Mouse (Mus musculus) stomach, embryonic 14.5 days (tissue): ENCODE results near the gene Areg. TPM values are rescaled to one million over a fixed set of nuclear protein-coding genes. Genes with fewer than 3 reads are reported as not detected.

Experiments used
- ATAC-seq: fragments of 200-750 bp; cut with Nextera tagmentation; 2 replicates; pipeline ENCODE4 v1.8.0; 2017; ENCODE audit warnings: low read depth, moderate TSS enrichment; ENCODE audit not compliant: insufficient number of reproducible peaks, insufficient read depth, low FRiP score
- H3K27ac ChIP-seq: fragments of 300-500 bp; sonication (generic); 2 replicates; pipeline ENCODE4 v1.5.1; 2014; ENCODE audit warnings: mild to moderate bottlenecking, low read length, moderate library complexity, mixed read lengths
- H3K27me3 ChIP-seq: fragments of 300-500 bp; sonication (generic); 2 replicates; pipeline ENCODE4 v1.6.1; 2014; ENCODE audit warnings: low read length, control low read depth, mixed read lengths; ENCODE audit not compliant: control insufficient read depth, insufficient read depth
- H3K36me3 ChIP-seq: fragments of 300-500 bp; sonication (generic); 2 replicates; pipeline ENCODE4 v1.6.1; 2014; ENCODE audit warnings: mild to moderate bottlenecking, control low read depth, low read length, moderate library complexity, mixed read lengths; ENCODE audit not compliant: control insufficient read depth, insufficient read depth
- H3K4me1 ChIP-seq: fragments of 300-500 bp; sonication (generic); 2 replicates; pipeline ENCODE4 v1.6.1; 2014; ENCODE audit warnings: low read length, control low read depth, mixed read lengths; ENCODE audit not compliant: control insufficient read depth, insufficient read depth
- H3K4me2 ChIP-seq: fragments of 300-500 bp; sonication (generic); replicated peaks from 2 replicates; pipeline ENCODE4 v1.6.1; 2014; ENCODE audit warnings: low read depth, low read length, control low read depth
- H3K4me3 ChIP-seq: fragments of 300-500 bp; sonication (generic); 2 replicates; pipeline ENCODE4 v1.5.1; 2014; ENCODE audit warnings: low read depth, low read length, control low read depth
- H3K9ac ChIP-seq: fragments of 300-500 bp; sonication (generic); replicated peaks from 2 replicates; pipeline ENCODE4 v1.6.1; 2014; ENCODE audit warnings: low read depth, mild to moderate bottlenecking, control low read depth, low read length, moderate library complexity, mixed read lengths
- H3K9me3 ChIP-seq: fragments of 300-500 bp; sonication (generic); 2 replicates; pipeline ENCODE4 v1.6.1; 2016; ENCODE audit warnings: low read depth, low read length, control low read depth; ENCODE audit not compliant: control insufficient read depth
- whole genome bisulfite sequencing: fragments of 180-500 bp; shearing (Covaris S2); extraction: QIAGEN DNeasy Blood & Tissue Kit; methylation state at CpG from one replicate; pipeline ENCODE4 v1.1.7; 2014; 5-methylcytosine and 5-hydroxymethylcytosine counted together
- polyA plus RNA-seq: library from polyadenylated mRNA; unstranded; fragments of >200 nt; fragmentation: Nextera tagmentation; extraction: Ambion mirVana; gene quantifications from 2 replicates; pipeline ENCODE4 v1.2.1, GENCODE M21; 2014

The Areg gene
- polyA plus RNA-seq, 1 experiment from 2014 or later, result 0.88 TPM

- H3K4me3 ChIP-seq, result no peak overlapping the region
- no peak overlapping the region for H3K9ac ChIP-seq
- no peak for ATAC-seq
- H3K36me3 ChIP-seq, result no peaks in the 10 kb centered on the region
- WGBS, result 75% methylated on average over 2 of the region's 2 CpGs
- H3K4me2 ChIP-seq, result no peak overlapping the region
- H3K27ac ChIP-seq, result no peak overlapping the region
- no peaks in the 10 kb centered on the region for H3K4me1 ChIP-seq
- no peaks in the 10 kb centered on the region for H3K9me3 ChIP-seq
- H3K27me3 ChIP-seq, result no peaks in the 10 kb centered on the region
These were observed 25.4 kb upstream of the Areg start for GRCm38 (mm10) chr5:91113967-91114366.

- no peaks in the 10 kb centered on the region for H3K27me3 ChIP-seq
- no peaks in the 10 kb centered on the region for H3K9me3 ChIP-seq
- H3K4me2 ChIP-seq, result no peak overlapping the region
- H3K9ac ChIP-seq, result no peak overlapping the region
- H3K36me3 ChIP-seq, result no peaks in the 10 kb centered on the region
- no peak for ATAC-seq
- no peak overlapping the region for H3K4me3 ChIP-seq
- no peak overlapping the region for H3K27ac ChIP-seq
- WGBS, result 83% methylated on average over 1 of the region's 1 CpGs
- H3K4me1 ChIP-seq, result no peaks in the 10 kb centered on the region
These were observed 24.8 kb upstream of the Areg start for GRCm38 (mm10) chr5:91114574-91114973.

GRCm38 (mm10) chr5:91118618-91119017 lies 20.8 kb upstream of the Areg start:
- Histone ChIP-seq H3K9ac (no peak overlapping the region), H3K9me3 (no peaks in the 10 kb centered on the region), H3K4me3 (no peak overlapping the region), H3K4me1 (no peaks in the 10 kb centered on the region), H3K27ac (no peak overlapping the region), H3K4me2 (no peak overlapping the region), H3K36me3 (no peaks in the 10 kb centered on the region), H3K27me3 (no peaks in the 10 kb centered on the region)
- no peak for ATAC-seq

GRCm38 (mm10) chr5:91123404-91123803 lies 16.0 kb upstream of the Areg start:
- no peak overlapping the region for H3K27ac ChIP-seq
- no peaks in the 10 kb centered on the region for H3K36me3 ChIP-seq
- H3K9ac ChIP-seq, result no peak overlapping the region
- WGBS, result 68% methylated on average over 4 of the region's 4 CpGs
- no peak for ATAC-seq
- H3K4me3 ChIP-seq, result no peak overlapping the region
- H3K4me1 ChIP-seq, result no peaks in the 10 kb centered on the region
- no peaks in the 10 kb centered on the region for H3K27me3 ChIP-seq
- no peaks in the 10 kb centered on the region for H3K9me3 ChIP-seq
- no peak overlapping the region for H3K4me2 ChIP-seq

- Histone ChIP-seq H3K4me1 (no peaks in the 10 kb centered on the region), H3K9me3 (no peaks in the 10 kb centered on the region), H3K27me3 (no peaks in the 10 kb centered on the region), H3K27ac (no peak overlapping the region), H3K4me2 (no peak overlapping the region), H3K4me3 (no peak overlapping the region), H3K9ac (no peak overlapping the region), H3K36me3 (no peaks in the 10 kb centered on the region)
- 77% methylated on average over 2 of the region's 2 CpGs for WGBS
- no peak for ATAC-seq
These were observed 15.3 kb upstream of the Areg start for GRCm38 (mm10) chr5:91124140-91124539.

- Histone ChIP-seq H3K27me3 (no peaks in the 10 kb centered on the region), H3K4me1 (no peaks in the 10 kb centered on the region), H3K27ac (no peak overlapping the region), H3K9me3 (no peaks in the 10 kb centered on the region), H3K4me3 (no peak overlapping the region), H3K36me3 (no peaks in the 10 kb centered on the region), H3K9ac (no peak overlapping the region), H3K4me2 (no peak overlapping the region)
- 59% methylated on average over 1 of the region's 1 CpGs for WGBS
- no peak for ATAC-seq
These were observed 12.8 kb upstream of the Areg start for GRCm38 (mm10) chr5:91126623-91127022.

- 39% methylated on average over 1 of the region's 1 CpGs for WGBS
- Histone ChIP-seq H3K4me2 (no peak overlapping the region), H3K27me3 (no peaks in the 10 kb centered on the region), H3K4me3 (no peak overlapping the region), H3K27ac (no peak overlapping the region), H3K36me3 (no peaks in the 10 kb centered on the region), H3K4me1 (no peaks in the 10 kb centered on the region), H3K9me3 (no peaks in the 10 kb centered on the region), H3K9ac (no peak overlapping the region)
- ATAC-seq, result no peak
These were observed 4.4 kb upstream of the Areg start for GRCm38 (mm10) chr5:91134961-91135360.

- Histone ChIP-seq H3K36me3 (no peaks in the 10 kb centered on the region), H3K4me2 (peak overlapping the region; percentile 94), H3K9me3 (no peaks in the 10 kb centered on the region; the same call in 1 of the 2 replicates), H3K4me1 (no peaks in the 10 kb centered on the region), H3K4me3 (peak overlapping the region; percentile 47), H3K27ac (no peak overlapping the region), H3K27me3 (peaks cover 12% of the 10 kb centered on the region; the same call in 1 of the 2 replicates), H3K9ac (no peak overlapping the region)
- no peak for ATAC-seq
- 4% methylated on average over 7 of the region's 7 CpGs for WGBS
These were observed 429 bp upstream of the Areg start for GRCm38 (mm10) chr5:91138970-91139369.

GRCm38 (mm10) chr5:91140896-91141448 lies 1.6 kb downstream of the Areg start:
- Histone ChIP-seq H3K9me3 (no peaks in the 10 kb centered on the region; the same call in 1 of the 2 replicates), H3K4me3 (no peak overlapping the region), H3K4me2 (no peak overlapping the region), H3K27ac (no peak overlapping the region), H3K9ac (no peak overlapping the region), H3K36me3 (no peaks in the 10 kb centered on the region), H3K4me1 (no peaks in the 10 kb centered on the region), H3K27me3 (peaks cover 12% of the 10 kb centered on the region; the same call in 1 of the 2 replicates)
- no peak for ATAC-seq
- WGBS, result 55% methylated on average over 13 of the region's 13 CpGs
